Mouse (Mus musculus): ENCODE results near the gene Gba2.

- TF ChIP-seq POLR2A (IDR thresholded peaks at IDR 0.05; ENCODE audit: extremely low read depth, insufficient read depth, low read length) (no peak), CTCF (IDR thresholded peaks at IDR 0.05; ENCODE audit: low read depth, low read length) (no peak)
These were observed 18.4 kb downstream of the Gba2 start for GRCm38 (mm10) chr4:43560243-43560611.
